Mouse (Mus musculus): Measurements from ENCODE around the gene Wdr74. TPM values are rescaled to one million over a fixed set of nuclear protein-coding genes. Genes with fewer than 3 reads are reported as not detected.
"Not testable (repeated sequence)": the region's sequence is repeated elsewhere in the genome, so short reads cannot be mapped to it uniquely, and the experiment has no call there.

The Wdr74 gene
- polyA plus RNA-seq, 1 experiment, result 17.5 TPM

- Histone ChIP-seq H3K4me3 (ENCODE audit: low read depth, low read length) (no peak overlapping the region), H3K36me3 (ENCODE audit: control insufficient read depth, insufficient read depth, low read length) (peaks cover 2% of the 10 kb centered on the region; the same call in 1 of the 2 replicates), H3K4me1 (ENCODE audit: control insufficient read depth, insufficient read depth, insufficient read length, low read length) (peaks cover 19% of the 10 kb centered on the region; the same call in 1 of the 2 replicates), H3K27ac (ENCODE audit: insufficient read depth, low read depth, low read length) (peak overlapping the region; percentile 94), H3K27me3 (ENCODE audit: control insufficient read depth, insufficient read depth, low read length) (no peaks in the 10 kb centered on the region)
- TF ChIP-seq POLR2A (IDR thresholded peaks at IDR 0.05; ENCODE audit: low read depth, low read length) (no peak), CTCF (IDR thresholded peaks at IDR 0.05; ENCODE audit: extremely low read depth, insufficient read length, insufficient replicate concordance, low read depth, low read length) (no peak)
- whole genome bisulfite sequencing, result 67% methylated on average over 9 of the region's 10 CpGs
Measured at GRCm38 (mm10) chr19:8716767-8717475, 18.7 kb upstream of the Wdr74 start.

- TF ChIP-seq POLR2A (IDR thresholded peaks at IDR 0.05; ENCODE audit: low read depth, low read length) (no peak), CTCF (IDR thresholded peaks at IDR 0.05; ENCODE audit: extremely low read depth, insufficient read length, insufficient replicate concordance, low read depth, low read length) (peak; percentile 21; the same call in 1 of the 2 replicates)
- no peak overlapping the region for H3K27ac ChIP-seq (ENCODE audit: insufficient read depth, low read depth, low read length)
- no peak overlapping the region for H3K4me3 ChIP-seq (ENCODE audit: low read depth, low read length)
- 64% methylated on average over 3 of the region's 3 CpGs for WGBS
- no peaks in the 10 kb centered on the region for H3K36me3 ChIP-seq (ENCODE audit: control insufficient read depth, insufficient read depth, low read length)
- no peaks in the 10 kb centered on the region for H3K27me3 ChIP-seq (ENCODE audit: control insufficient read depth, insufficient read depth, low read length)
- peaks cover 19% of the 10 kb centered on the region; the same call in 1 of the 2 replicates for H3K4me1 ChIP-seq (ENCODE audit: control insufficient read depth, insufficient read depth, insufficient read length, low read length)
Measured at GRCm38 (mm10) chr19:8718357-8718756, 17.3 kb upstream of the Wdr74 start.

GRCm38 (mm10) chr19:8719037-8719436 lies 16.6 kb upstream of the Wdr74 start:
- peaks cover 19% of the 10 kb centered on the region; the same call in 1 of the 2 replicates for H3K4me1 ChIP-seq (ENCODE audit: control insufficient read depth, insufficient read depth, insufficient read length, low read length)
- H3K36me3 ChIP-seq (ENCODE audit: control insufficient read depth, insufficient read depth, low read length); H3K27ac ChIP-seq (ENCODE audit: insufficient read depth, low read depth, low read length); H3K4me3 ChIP-seq (ENCODE audit: low read depth, low read length); H3K27me3 ChIP-seq (ENCODE audit: control insufficient read depth, insufficient read depth, low read length): not testable (repeated sequence)

- no peaks in the 10 kb centered on the region for H3K27me3 ChIP-seq (ENCODE audit: control insufficient read depth, insufficient read depth, low read length)
- 41% methylated on average over 1 of the region's 1 CpGs for WGBS
- peaks cover 18% of the 10 kb centered on the region for H3K36me3 ChIP-seq (ENCODE audit: control insufficient read depth, insufficient read depth, low read length)
- H3K27ac ChIP-seq (ENCODE audit: insufficient read depth, low read depth, low read length), result no peak overlapping the region
- no peak overlapping the region for H3K4me3 ChIP-seq (ENCODE audit: low read depth, low read length)
- peaks cover 6% of the 10 kb centered on the region; the same call in 1 of the 2 replicates for H3K4me1 ChIP-seq (ENCODE audit: control insufficient read depth, insufficient read depth, insufficient read length, low read length)
- TF ChIP-seq POLR2A (IDR thresholded peaks at IDR 0.05; ENCODE audit: low read depth, low read length) (no peak), CTCF (IDR thresholded peaks at IDR 0.05; ENCODE audit: extremely low read depth, insufficient read length, insufficient replicate concordance, low read depth, low read length) (no peak)
Measured at GRCm38 (mm10) chr19:8721378-8721777, 14.2 kb upstream of the Wdr74 start.

GRCm38 (mm10) chr19:8722021-8722420 lies 13.6 kb upstream of the Wdr74 start:
- no peak for TF ChIP-seq POLR2A (IDR thresholded peaks at IDR 0.05; ENCODE audit: low read depth, low read length)
- TF ChIP-seq CTCF (IDR thresholded peaks at IDR 0.05; ENCODE audit: extremely low read depth, insufficient read length, insufficient replicate concordance, low read depth, low read length), result no peak
- WGBS, result 27% methylated on average over 4 of the region's 4 CpGs
- H3K27ac ChIP-seq (ENCODE audit: insufficient read depth, low read depth, low read length), result no peak overlapping the region
- peaks cover 22% of the 10 kb centered on the region for H3K36me3 ChIP-seq (ENCODE audit: control insufficient read depth, insufficient read depth, low read length)
- no peaks in the 10 kb centered on the region for H3K27me3 ChIP-seq (ENCODE audit: control insufficient read depth, insufficient read depth, low read length)
- H3K4me3 ChIP-seq (ENCODE audit: low read depth, low read length), result no peak overlapping the region; the same call in 1 of the 2 replicates
- H3K4me1 ChIP-seq (ENCODE audit: control insufficient read depth, insufficient read depth, insufficient read length, low read length), result peaks cover 2% of the 10 kb centered on the region; the same call in 1 of the 2 replicates

- under 1% methylated on average over 5 of the region's 5 CpGs for WGBS
- Histone ChIP-seq H3K4me3 (ENCODE audit: low read depth, low read length) (peak overlapping the region; percentile 74), H3K27me3 (ENCODE audit: control insufficient read depth, insufficient read depth, low read length) (no peaks in the 10 kb centered on the region), H3K4me1 (ENCODE audit: control insufficient read depth, insufficient read depth, insufficient read length, low read length) (peaks cover 1% of the 10 kb centered on the region; the same call in 1 of the 2 replicates), H3K36me3 (ENCODE audit: control insufficient read depth, insufficient read depth, low read length) (peaks cover 22% of the 10 kb centered on the region), H3K27ac (ENCODE audit: insufficient read depth, low read depth, low read length) (peak overlapping the region; percentile 98)
- no peak for TF ChIP-seq POLR2A (IDR thresholded peaks at IDR 0.05; ENCODE audit: low read depth, low read length)
- TF ChIP-seq CTCF (IDR thresholded peaks at IDR 0.05; ENCODE audit: extremely low read depth, insufficient read length, insufficient replicate concordance, low read depth, low read length), result no peak
Measured at GRCm38 (mm10) chr19:8722559-8722906, 13.1 kb upstream of the Wdr74 start.

- H3K4me1 ChIP-seq (ENCODE audit: control insufficient read depth, insufficient read depth, insufficient read length, low read length), result no peaks in the 10 kb centered on the region; the same call in 1 of the 2 replicates
- H3K4me3 ChIP-seq (ENCODE audit: low read depth, low read length), result peak within 1 kb of the TSS; percentile 74
- under 1% methylated on average over 50 of the region's 50 CpGs for WGBS
Measured at GRCm38 (mm10) chr19:8722907-8723573, 12.6 kb upstream of the Wdr74 start, which contains the start of gene Slc3a2. Slc3a2 (minus strand) TSS chr19:8723369.

More at GRCm38 (mm10) chr19:8722907-8723573, 12.6 kb upstream of the Wdr74 start, which contains the start of gene Slc3a2:
- Histone ChIP-seq H3K27ac (ENCODE audit: insufficient read depth, low read depth, low read length) (peak within 1 kb of the TSS; percentile 98), H3K36me3 (ENCODE audit: control insufficient read depth, insufficient read depth, low read length) (peaks cover 22% of the 10 kb centered on the region), H3K27me3 (ENCODE audit: control insufficient read depth, insufficient read depth, low read length) (no peaks in the 10 kb centered on the region)
- TF ChIP-seq POLR2A (IDR thresholded peaks at IDR 0.05; ENCODE audit: low read depth, low read length) (peak; percentile 75), CTCF (IDR thresholded peaks at IDR 0.05; ENCODE audit: extremely low read depth, insufficient read length, insufficient replicate concordance, low read depth, low read length) (no peak)

Measured in small intestine, adult 2 months (tissue).